ENCODE assay signal across 24 mouse cellular contexts in the genomic region with DNA sequence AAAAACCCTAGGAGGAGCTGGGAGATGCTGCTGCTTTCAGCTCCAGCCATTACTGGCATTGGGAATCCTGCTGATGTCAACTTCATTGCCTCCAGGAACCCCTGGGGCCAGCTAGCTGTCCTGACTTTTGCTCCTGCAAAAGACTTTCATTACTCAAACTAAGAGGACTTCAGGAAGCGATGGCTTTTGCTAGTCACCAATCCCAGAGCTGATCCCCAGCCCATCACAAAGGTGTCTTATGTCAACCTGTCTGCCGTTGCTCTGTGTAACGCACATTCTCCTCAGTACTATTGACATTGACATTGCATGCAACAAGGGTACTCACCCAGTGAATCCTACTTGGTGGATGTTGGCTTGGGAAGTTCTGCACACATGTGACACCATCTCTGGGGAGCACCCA. TPM values are rescaled to one million over a fixed set of nuclear protein-coding genes. Genes with fewer than 3 reads are reported as not detected.
DNase-seq lines count a peak whose midpoint lies in the region; ATAC-seq and TF ChIP-seq lines count a peak whose summit lies in the region.
"Had no signal": no experiment of that assay in that cellular context is flagged by ENCODE, and none has a peak within 500 bp of the region (broad histone marks: within the 10 kb centered on the region; RNA-seq: fewer than 3 reads in every experiment).

No protein-coding gene starts in this region.

- no peak overlapping the region for H3K9ac ChIP-seq in heart, embryonic 11.5 days (ENCODE audit: low read depth, low read length)
- no peak overlapping the region for H3K9ac ChIP-seq in midbrain, embryonic 11.5 days (ENCODE audit: low read length)
- H3K9ac ChIP-seq in midbrain, embryonic 14.5 days (replicated peaks; ENCODE audit: low read length): no peak overlapping the region

- H3K4me3 ChIP-seq in heart, embryonic 10.5 days: no peak overlapping the region
- H3K4me3 ChIP-seq in heart, embryonic 11.5 days (ENCODE audit: low read depth, low read length): no peak overlapping the region
- no peak overlapping the region for H3K4me3 ChIP-seq in midbrain, embryonic 11.5 days (ENCODE audit: low read depth, low read length)
- no peak overlapping the region for H3K4me3 ChIP-seq in midbrain, embryonic 14.5 days (replicated peaks; ENCODE audit: low read depth, low read length)
- no peak overlapping the region for H3K4me3 ChIP-seq in spleen, adult 2 months (ENCODE audit: extremely low read depth, insufficient read depth, insufficient read length)
- no peak overlapping the region for H3K4me3 ChIP-seq in macrophage (ENCODE audit: inconsistent target)

- peaks cover 15% of the 10 kb centered on the region; the same call in 1 of the 2 replicates for H3K79me2 ChIP-seq in macrophage (ENCODE audit: inconsistent target)

- no peaks in the 10 kb centered on the region for H3K36me3 ChIP-seq in heart, embryonic 10.5 days
- no peaks in the 10 kb centered on the region for H3K36me3 ChIP-seq in heart, embryonic 11.5 days (ENCODE audit: control insufficient read depth, insufficient read depth, low read length)
- no peaks in the 10 kb centered on the region for H3K36me3 ChIP-seq in midbrain, embryonic 11.5 days (ENCODE audit: control insufficient read depth, insufficient read depth, low read length)
- no peaks in the 10 kb centered on the region for H3K36me3 ChIP-seq in midbrain, embryonic 14.5 days (ENCODE audit: control insufficient read depth, insufficient read depth, low read length)
- H3K36me3 ChIP-seq in spleen, adult 2 months (ENCODE audit: control insufficient read depth, insufficient read depth, low read length): no peaks in the 10 kb centered on the region
- no peaks in the 10 kb centered on the region for H3K36me3 ChIP-seq in macrophage (ENCODE audit: inconsistent target)
- H3K36me3 ChIP-seq: G1E had no signal

- H3K9me3 ChIP-seq in heart, embryonic 10.5 days: no peaks in the 10 kb centered on the region
- H3K9me3 ChIP-seq in heart, embryonic 11.5 days (replicated peaks; ENCODE audit: control insufficient read depth, low read length): no peaks in the 10 kb centered on the region
- no peaks in the 10 kb centered on the region for H3K9me3 ChIP-seq in midbrain, embryonic 11.5 days (ENCODE audit: control insufficient read depth, low read length)
- no peaks in the 10 kb centered on the region for H3K9me3 ChIP-seq in midbrain, embryonic 14.5 days (ENCODE audit: control insufficient read depth, low read length)
- H3K9me3 ChIP-seq: G1E had no signal

- no peak for ATAC-seq in heart, embryonic 11.5 days (replicated peaks; ENCODE audit: insufficient number of reproducible peaks, low FRiP score, low TSS enrichment)
- ATAC-seq in midbrain, embryonic 11.5 days (ENCODE audit: low FRiP score): no peak
- ATAC-seq in midbrain, embryonic 14.5 days (ENCODE audit: low FRiP score, low TSS enrichment): no peak
- ATAC-seq: activated CD4-positive, CD25-positive, alpha-beta regulatory T cell, adult 4 months; CD4-positive, CD25-positive, alpha-beta regulatory T cell, adult 4 months; Patski had no signal

- H3K4me2 ChIP-seq in heart, embryonic 11.5 days: no peak overlapping the region
- no peak overlapping the region for H3K4me2 ChIP-seq in midbrain, embryonic 11.5 days
- H3K4me2 ChIP-seq in midbrain, embryonic 14.5 days (ENCODE audit: low read length): no peak overlapping the region

- TF ChIP-seq POLR2A in spleen, adult 2 months (IDR thresholded peaks at IDR 0.05; ENCODE audit: low read depth, low read length): no peak

- H3K27me3 ChIP-seq in heart, embryonic 10.5 days (ENCODE audit: insufficient read depth, poor library complexity, severe bottlenecking): 0 out of 2 replicates have a peak, but pooled peaks cover 9% of the 10 kb centered on the region
- 0 out of 2 replicates have a peak, but pooled peaks cover 2% of the 10 kb centered on the region for H3K27me3 ChIP-seq in heart, embryonic 11.5 days (ENCODE audit: control insufficient read depth, insufficient read depth, low read length)
- H3K27me3 ChIP-seq in midbrain, embryonic 11.5 days (ENCODE audit: control insufficient read depth, insufficient read depth, low read length): no peaks in the 10 kb centered on the region
- H3K27me3 ChIP-seq in midbrain, embryonic 14.5 days (ENCODE audit: control insufficient read depth, insufficient read depth, low read length): no peaks in the 10 kb centered on the region
- H3K27me3 ChIP-seq in spleen, adult 2 months (ENCODE audit: control insufficient read depth, insufficient read depth, low read length): no peaks in the 10 kb centered on the region
- H3K27me3 ChIP-seq: CH12.LX, Patski had no signal

- 71% methylated on average over 3 of the region's 3 CpGs for WGBS in heart, embryonic 10.5 days
- WGBS in heart, embryonic 11.5 days (ENCODE audit: insufficient replicate concordance): 75% methylated on average over 3 of the region's 3 CpGs
- 82% methylated on average over 3 of the region's 3 CpGs for WGBS in midbrain, embryonic 11.5 days
- 82% methylated on average over 3 of the region's 3 CpGs for WGBS in midbrain, embryonic 14.5 days
- WGBS in spleen, adult 2 months: 93% methylated on average over 3 of the region's 3 CpGs
- 100% methylated on average over 3 of the region's 3 CpGs for WGBS in macrophage (ENCODE audit: missing documents)

- H3K27ac ChIP-seq in heart, embryonic 10.5 days: no peak overlapping the region
- H3K27ac ChIP-seq in heart, embryonic 11.5 days (ENCODE audit: low read depth, low read length): no peak overlapping the region
- H3K27ac ChIP-seq in midbrain, embryonic 11.5 days (ENCODE audit: low read depth, low read length): no peak overlapping the region
- H3K27ac ChIP-seq in midbrain, embryonic 14.5 days (replicated peaks; ENCODE audit: low read depth, low read length): no peak overlapping the region
- peak overlapping the region; percentile 61; the same call in 1 of the 2 replicates for H3K27ac ChIP-seq in spleen, adult 2 months (ENCODE audit: insufficient read depth, low read length)
- peak overlapping the region; percentile 77; the same call in 1 of the 2 replicates for H3K27ac ChIP-seq in macrophage

- DNase-seq in heart, embryonic 10.5 days (ENCODE audit: low spot score): peak; percentile 57
- peak; percentile 57 for DNase-seq in midbrain, embryonic 11.5 days (ENCODE audit: low spot score, missing footprints)
- DNase-seq in midbrain, embryonic 14.5 days: no peak
- DNase-seq in spleen, adult 2 months (ENCODE audit: low read depth in 1 of 2, low spot score in 2 of 2): no peak
- DNase-seq in spleen, postnatal 10 days (ENCODE audit: low spot score in 2 of 2): no peak
- no peak for DNase-seq in kidney, adult 18-20 months
- DNase-seq: adrenal gland, adult 2 months; adrenal gland, adult 8-10 months; adrenal gland, postnatal 10 days; adrenal gland, postnatal 14 days; adrenal gland, postnatal 25 days; adrenal gland, postnatal 36 days; B cell, adult 2 months; cerebellum, adult 11 months; cerebellum, adult 11-12 months had no signal

- H3K4me1 ChIP-seq in heart, embryonic 10.5 days: peaks cover 13% of the 10 kb centered on the region; the same call in 1 of the 2 replicates
- H3K4me1 ChIP-seq in heart, embryonic 11.5 days (ENCODE audit: control insufficient read depth, insufficient read depth, low read length): peaks cover 3% of the 10 kb centered on the region; the same call in 1 of the 2 replicates
- no peaks in the 10 kb centered on the region for H3K4me1 ChIP-seq in midbrain, embryonic 11.5 days (ENCODE audit: control insufficient read depth, insufficient read depth, low read length)
- H3K4me1 ChIP-seq in midbrain, embryonic 14.5 days (ENCODE audit: control insufficient read depth, insufficient read depth, low read length): no peaks in the 10 kb centered on the region
- H3K4me1 ChIP-seq in spleen, adult 2 months (ENCODE audit: control insufficient read depth, insufficient read depth, insufficient read length): peaks cover 29% of the 10 kb centered on the region; the same call in 1 of the 2 replicates

- TF ChIP-seq CTCF in spleen, adult 2 months (IDR thresholded peaks at IDR 0.05; ENCODE audit: extremely low read depth, insufficient read depth, insufficient read length, insufficient replicate concordance): no peak

RNA-seq across cellular contexts. Expression of a gene that starts 1.0 kb away (rescaled TPM):
- 0.92 and 1.1 TPM in 2 replicates for polyA plus RNA-seq in heart, embryonic 10.5 days (2016; fragmentation: Nextera tagmentation; extraction: Ambion mirVana)
- 1.1 and 1.2 TPM in 2 replicates for polyA plus RNA-seq in heart, embryonic 11.5 days (2014; fragmentation: Nextera tagmentation; extraction: Ambion mirVana)
- polyA plus RNA-seq in midbrain, embryonic 11.5 days (2014; fragmentation: Nextera tagmentation; extraction: Ambion mirVana): 0.12 and 0.23 TPM in 2 replicates
- 0.32 TPM in 1 of 2 replicates, not detected in the other for polyA plus RNA-seq in midbrain, embryonic 14.5 days (2014; fragmentation: Nextera tagmentation; extraction: Ambion mirVana)
- 4.3 and 5.5 TPM in 2 replicates for polyA plus RNA-seq in spleen, adult 2 months (2012; rRNA removed)
- 10 to 100 TPM in 13 of 26 experiments, 1 to 10 TPM in 9, under 1 TPM in 3, not detected in 1; 0.66 to 36.6 (median 11.8) TPM for total RNA-seq in macrophage (2018; cell fraction: chromatin; rRNA removed)
- 100 to 1,000 TPM in 12 of 26 experiments, 10 to 100 TPM in 2, 1 to 10 TPM in 12; 5.5 to 152 (median 54.7) TPM for total RNA-seq in macrophage (2018; cell fraction: cytosol; rRNA removed)
- 100 to 1,000 TPM in 5 of 26 experiments, 10 to 100 TPM in 10, 1 to 10 TPM in 11; 2.9 to 213 (median 40.5) TPM for total RNA-seq in macrophage (2018; cell fraction: nucleus; rRNA removed)
- 8.4 to 43.7 TPM (median 12.1 TPM) in 3 replicates for polyA plus RNA-seq in macrophage (2018)
- total RNA-seq: G1E, MEL had no signal
- polyA plus RNA-seq: CD4-positive, CD25-positive, alpha-beta regulatory T cell, adult 4 months; G1E had no signal

RNA-seq across cellular contexts. Expression of a gene that starts 7.4 kb away (rescaled TPM):
- polyA plus RNA-seq in heart, embryonic 10.5 days (2016; fragmentation: Nextera tagmentation; extraction: Ambion mirVana): 13.7 and 37.5 TPM in 2 replicates
- polyA plus RNA-seq in heart, embryonic 11.5 days (2014; fragmentation: Nextera tagmentation; extraction: Ambion mirVana): 9.3 and 12.0 TPM in 2 replicates
- polyA plus RNA-seq in midbrain, embryonic 11.5 days (2014; fragmentation: Nextera tagmentation; extraction: Ambion mirVana): 48.8 and 49.7 TPM in 2 replicates
- 49.6 and 52.6 TPM in 2 replicates for polyA plus RNA-seq in midbrain, embryonic 14.5 days (2014; fragmentation: Nextera tagmentation; extraction: Ambion mirVana)
- 8.6 and 9.0 TPM in 2 replicates for polyA plus RNA-seq in spleen, adult 2 months (2012; rRNA removed)
- 10 to 100 TPM in 14 of 26 experiments, 1 to 10 TPM in 12; 3.3 to 66.1 (median 16.9) TPM for total RNA-seq in macrophage (2018; cell fraction: chromatin; rRNA removed)
- total RNA-seq in macrophage (2018; cell fraction: cytosol; rRNA removed): 1 to 10 TPM in 15 of 26 experiments, under 1 TPM in 11; 0.43 to 3.6 (median 1.3) TPM
- 10 to 100 TPM in 15 of 26 experiments, 1 to 10 TPM in 11; 3.2 to 47.9 (median 14.3) TPM for total RNA-seq in macrophage (2018; cell fraction: nucleus; rRNA removed)
- 0.24 to 1.5 TPM (median 0.64 TPM) in 3 replicates for polyA plus RNA-seq in macrophage (2018)
- polyA plus RNA-seq: activated CD4-positive, CD25-positive, alpha-beta regulatory T cell, adult 4 months; G1E had no signal

RNA-seq across cellular contexts. Expression of a gene that starts 25.7 kb away (rescaled TPM):
- 276 and 315 TPM in 2 replicates for polyA plus RNA-seq in heart, embryonic 10.5 days (2016; fragmentation: Nextera tagmentation; extraction: Ambion mirVana)
- 248 and 295 TPM in 2 replicates for polyA plus RNA-seq in heart, embryonic 11.5 days (2014; fragmentation: Nextera tagmentation; extraction: Ambion mirVana)
- 36.3 and 39.1 TPM in 2 replicates for polyA plus RNA-seq in midbrain, embryonic 11.5 days (2014; fragmentation: Nextera tagmentation; extraction: Ambion mirVana)
- polyA plus RNA-seq in midbrain, embryonic 14.5 days (2014; fragmentation: Nextera tagmentation; extraction: Ambion mirVana): 25.7 and 43.5 TPM in 2 replicates
- polyA plus RNA-seq in spleen, adult 2 months (2012; rRNA removed): 186 and 208 TPM in 2 replicates
- 100 to 1,000 TPM in 13 of 26 experiments, 10 to 100 TPM in 13; 30.9 to 294 (median 104) TPM for total RNA-seq in macrophage (2018; cell fraction: chromatin; rRNA removed)
- total RNA-seq in macrophage (2018; cell fraction: cytosol; rRNA removed): 100 to 1,000 TPM; 222 to 636 (median 285) TPM
- 100 to 1,000 TPM in 23 of 26 experiments, 10 to 100 TPM in 3; 72.7 to 364 (median 181) TPM for total RNA-seq in macrophage (2018; cell fraction: nucleus; rRNA removed)
- polyA plus RNA-seq in macrophage (2018): 178 to 475 TPM (median 441 TPM) in 3 replicates

RNA-seq across cellular contexts. Expression of a gene that starts 46.4 kb away (rescaled TPM):
- 1.7 and 2.4 TPM in 2 replicates for polyA plus RNA-seq in heart, embryonic 10.5 days (2016; fragmentation: Nextera tagmentation; extraction: Ambion mirVana)
- 2.6 and 2.7 TPM in 2 replicates for polyA plus RNA-seq in heart, embryonic 11.5 days (2014; fragmentation: Nextera tagmentation; extraction: Ambion mirVana)
- 1.0 and 1.1 TPM in 2 replicates for polyA plus RNA-seq in midbrain, embryonic 11.5 days (2014; fragmentation: Nextera tagmentation; extraction: Ambion mirVana)
- 1.9 and 2.2 TPM in 2 replicates for polyA plus RNA-seq in midbrain, embryonic 14.5 days (2014; fragmentation: Nextera tagmentation; extraction: Ambion mirVana)
- 0.19 and 0.20 TPM in 2 replicates for polyA plus RNA-seq in spleen, adult 2 months (2012; rRNA removed)
- 1 to 10 TPM in 24 of 26 experiments, under 1 TPM in 2; 0.40 to 9.7 (median 4.8) TPM for total RNA-seq in macrophage (2018; cell fraction: chromatin; rRNA removed)
- total RNA-seq in macrophage (2018; cell fraction: cytosol; rRNA removed): 1 to 10 TPM in 16 of 26 experiments, under 1 TPM in 10; 0.62 to 1.8 (median 1.1) TPM
- 1 to 10 TPM in 22 of 26 experiments, under 1 TPM in 4; 0.59 to 5.6 (median 2.6) TPM for total RNA-seq in macrophage (2018; cell fraction: nucleus; rRNA removed)
- 1.6 to 2.7 TPM (median 1.7 TPM) in 3 replicates for polyA plus RNA-seq in macrophage (2018)
- total RNA-seq: CH12.LX, MEL had no signal
- polyA plus RNA-seq: C2C12, G1E had no signal

Comparison
In these comparisons a context has a peak if more than half of its experiments do, and no peak if none do; other contexts are left out.
1. DNase-seq: peak in heart, embryonic 10.5 days (single experiment) and midbrain, embryonic 11.5 days (single experiment); none in midbrain, embryonic 14.5 days (single experiment), spleen, adult 2 months (0 of 2), spleen, postnatal 10 days (0 of 2) and kidney, adult 18-20 months (single experiment).
2. H3K27ac ChIP-seq: peak in spleen, adult 2 months (single experiment) and macrophage (single experiment); none in heart, embryonic 10.5 days (single experiment), heart, embryonic 11.5 days (single experiment), midbrain, embryonic 11.5 days (single experiment) and midbrain, embryonic 14.5 days (single experiment).